Mouse (Mus musculus) limb, embryonic 12.5 days (tissue): ENCODE results near the gene Ttc9c. TPM values are rescaled to one million over a fixed set of nuclear protein-coding genes. Genes with fewer than 3 reads are reported as not detected.

Source experiments
- ATAC-seq: fragments of 200-750 bp; cut with Nextera tagmentation; 2 replicates; pipeline ENCODE4 v1.8.0; 2017; ENCODE audit warnings: low read depth, moderate TSS enrichment; ENCODE audit not compliant: insufficient number of reproducible peaks, insufficient read depth, low FRiP score, low TSS enrichment
- H3K27ac ChIP-seq: fragments of 300-500 bp; sonication (generic); 2 replicates; pipeline ENCODE4 v1.5.1; 2016; ENCODE audit warnings: mild to moderate bottlenecking, moderate library complexity
- H3K27me3 ChIP-seq: fragments of 300-500 bp; sonication (generic); 2 replicates; pipeline ENCODE4 v1.6.1; 2016; ENCODE audit warnings: mild to moderate bottlenecking, moderate library complexity
- H3K36me3 ChIP-seq: fragments of 300-500 bp; sonication (generic); 2 replicates; pipeline ENCODE4 v1.6.1; 2016; ENCODE audit warnings: mild to moderate bottlenecking, moderate library complexity
- H3K4me1 ChIP-seq: fragments of 300-500 bp; sonication (generic); replicated peaks from 2 replicates; pipeline ENCODE4 v1.6.1; 2016
- H3K4me2 ChIP-seq: fragments of 300-500 bp; sonication (generic); 2 replicates; pipeline ENCODE4 v1.6.1; 2016; ENCODE audit warnings: mild to moderate bottlenecking, moderate library complexity
- H3K4me3 ChIP-seq: fragments of 300-500 bp; sonication (generic); replicated peaks from 2 replicates; pipeline ENCODE4 v1.5.1; 2016; ENCODE audit warnings: mild to moderate bottlenecking
- H3K9ac ChIP-seq: fragments of 300-500 bp; sonication (generic); replicated peaks from 2 replicates; pipeline ENCODE4 v1.6.1; 2016; ENCODE audit warnings: mild to moderate bottlenecking, moderate library complexity
- H3K9me3 ChIP-seq: fragments of 300-500 bp; sonication (generic); 2 replicates; pipeline ENCODE4 v1.6.1; 2016; ENCODE audit warnings: mild to moderate bottlenecking, moderate library complexity
- WGBS: fragments of 180-500 bp; shearing (Covaris S2); methylation state at CpG from one replicate; pipeline ENCODE4 v1.1.7; 2016; 5-methylcytosine and 5-hydroxymethylcytosine counted together
- polyA plus RNA-seq: library from polyadenylated mRNA; unstranded; fragments of >200 nt; fragmentation: Nextera tagmentation; extraction: Ambion mirVana; gene quantifications from 2 replicates; pipeline ENCODE4 v1.2.1, GENCODE M21; 2016

Gene Ttc9c
- polyA plus RNA-seq, 1 experiment from 2014 or later, result 77.2 TPM

GRCm38 (mm10) chr19:8802130-8802821 is 16.9 kb downstream of the Ttc9c start, which contains the start of gene Zbtb3:
Zbtb3 (plus strand) TSS chr19:8802555.
- peaks cover 34% of the 10 kb centered on the region for H3K36me3 ChIP-seq
- ATAC-seq, result peak; percentile 96

GRCm38 (mm10) chr19:8798947-8799315 is 20.2 kb downstream of the Ttc9c start:
- Histone ChIP-seq H3K27me3 (no peaks in the 10 kb centered on the region), H3K9me3 (no peaks in the 10 kb centered on the region), H3K9ac (no peak overlapping the region), H3K4me2 (peak overlapping the region; percentile 81), H3K27ac (no peak overlapping the region), H3K36me3 (peaks cover 26% of the 10 kb centered on the region), H3K4me3 (peak overlapping the region; percentile 64; the same call in 1 of the 2 replicates), H3K4me1 (peaks cover 14% of the 10 kb centered on the region)
- ATAC-seq, result no peak

More at GRCm38 (mm10) chr19:8802130-8802821, 16.9 kb downstream of the Ttc9c start, which contains the start of gene Zbtb3:
- no peaks in the 10 kb centered on the region for H3K9me3 ChIP-seq
- peaks cover 11% of the 10 kb centered on the region for H3K4me1 ChIP-seq
- H3K27me3 ChIP-seq, result no peaks in the 10 kb centered on the region
- peak within 1 kb of the TSS; percentile 40; the same call in 1 of the 2 replicates for H3K9ac ChIP-seq
- peak within 1 kb of the TSS; percentile 54 for H3K4me3 ChIP-seq
- H3K27ac ChIP-seq, result peak within 1 kb of the TSS; percentile 81
- H3K4me2 ChIP-seq, result peak within 1 kb of the TSS; percentile 70
- WGBS, result under 1% methylated on average over 30 of the region's 30 CpGs

GRCm38 (mm10) chr19:8798264-8798946 is 20.7 kb downstream of the Ttc9c start, which contains the start of gene Polr2g:
Polr2g (minus strand) TSS chr19:8798577.
- H3K27me3 ChIP-seq, result no peaks in the 10 kb centered on the region
- H3K27ac ChIP-seq, result peak within 1 kb of the TSS; percentile 60
- H3K4me1 ChIP-seq, result peaks cover 14% of the 10 kb centered on the region
- H3K9me3 ChIP-seq, result no peaks in the 10 kb centered on the region
- H3K4me3 ChIP-seq, result peak within 1 kb of the TSS; percentile 64
- H3K4me2 ChIP-seq, result peak within 1 kb of the TSS; percentile 81
- ATAC-seq, result peak; percentile 74
- H3K9ac ChIP-seq, result peak within 1 kb of the TSS; percentile 79
- peaks cover 28% of the 10 kb centered on the region for H3K36me3 ChIP-seq
- 2% methylated on average over 25 of the region's 25 CpGs for WGBS

- Histone ChIP-seq H3K27ac (no peak overlapping the region), H3K9ac (no peak overlapping the region), H3K4me2 (no peak overlapping the region), H3K9me3 (no peaks in the 10 kb centered on the region), H3K4me1 (peaks cover 9% of the 10 kb centered on the region), H3K36me3 (peaks cover 34% of the 10 kb centered on the region), H3K4me3 (no peak overlapping the region), H3K27me3 (no peaks in the 10 kb centered on the region)
- ATAC-seq, result no peak
- WGBS, result 78% methylated on average over 7 of the region's 7 CpGs
Observed at GRCm38 (mm10) chr19:8790171-8790570, 29.0 kb downstream of the Ttc9c start.

GRCm38 (mm10) chr19:8789171-8789570 is 30.0 kb downstream of the Ttc9c start:
- H3K27ac ChIP-seq, result 0 out of 2 replicates have a peak overlapping the region, but pooled peaks have one; percentile 2
- WGBS, result 66% methylated on average over 1 of the region's 1 CpGs
- ATAC-seq, result no peak

GRCm38 (mm10) chr19:8788521-8788920 is 30.6 kb downstream of the Ttc9c start:
- H3K27me3 ChIP-seq, result no peaks in the 10 kb centered on the region
- H3K4me1 ChIP-seq, result peaks cover 10% of the 10 kb centered on the region
- H3K36me3 ChIP-seq, result peaks cover 28% of the 10 kb centered on the region
- ATAC-seq, result no peak
- no peak overlapping the region for H3K9ac ChIP-seq
- no peak overlapping the region for H3K4me2 ChIP-seq
- H3K4me3 ChIP-seq, result no peak overlapping the region
- no peaks in the 10 kb centered on the region for H3K9me3 ChIP-seq
- WGBS, result 23% methylated on average over 3 of the region's 3 CpGs
- no peak overlapping the region for H3K27ac ChIP-seq

More at GRCm38 (mm10) chr19:8789171-8789570, 30.0 kb downstream of the Ttc9c start:
- Histone ChIP-seq H3K4me2 (no peak overlapping the region), H3K27me3 (no peaks in the 10 kb centered on the region), H3K4me1 (peaks cover 10% of the 10 kb centered on the region), H3K9me3 (no peaks in the 10 kb centered on the region), H3K4me3 (no peak overlapping the region), H3K9ac (no peak overlapping the region), H3K36me3 (peaks cover 28% of the 10 kb centered on the region)

- peak within 1 kb of the TSS; percentile 69 for H3K9ac ChIP-seq
- peaks cover 37% of the 10 kb centered on the region for H3K36me3 ChIP-seq
- H3K4me1 ChIP-seq, result peaks cover 10% of the 10 kb centered on the region
- H3K9me3 ChIP-seq, result no peaks in the 10 kb centered on the region
- H3K4me2 ChIP-seq, result peak within 1 kb of the TSS; percentile 70
- H3K27me3 ChIP-seq, result no peaks in the 10 kb centered on the region
- peak within 1 kb of the TSS; percentile 89 for H3K27ac ChIP-seq
- peak within 1 kb of the TSS; percentile 72 for H3K4me3 ChIP-seq
- ATAC-seq, result peak; percentile 98
- 1% methylated on average over 32 of the region's 32 CpGs for WGBS
Observed at GRCm38 (mm10) chr19:8786008-8786781, 32.9 kb downstream of the Ttc9c start, which contains the start of gene Taf6l. Taf6l (minus strand) TSS chr19:8786417.

GRCm38 (mm10) chr19:8774951-8775421 is 44.1 kb downstream of the Ttc9c start:
- Histone ChIP-seq H3K9me3 (no peaks in the 10 kb centered on the region), H3K4me2 (peak overlapping the region; percentile 94), H3K4me1 (peaks cover 32% of the 10 kb centered on the region), H3K27me3 (no peaks in the 10 kb centered on the region), H3K27ac (peak overlapping the region; percentile 99), H3K36me3 (peaks cover 53% of the 10 kb centered on the region), H3K4me3 (peak overlapping the region; percentile 75), H3K9ac (peak overlapping the region; percentile 93)
- 7% methylated on average over 20 of the region's 20 CpGs for WGBS
- peak; percentile 22; the same call in 1 of the 2 replicates for ATAC-seq

- peak within 1 kb of the TSS; percentile 94 for H3K4me2 ChIP-seq
- peak within 1 kb of the TSS; percentile 75 for H3K4me3 ChIP-seq
- no peaks in the 10 kb centered on the region for H3K27me3 ChIP-seq
- 0% methylated on average over 68 of the region's 68 CpGs for WGBS
- H3K4me1 ChIP-seq, result peaks cover 32% of the 10 kb centered on the region
- peaks cover 54% of the 10 kb centered on the region for H3K36me3 ChIP-seq
- H3K9ac ChIP-seq, result peak within 1 kb of the TSS; percentile 93
- ATAC-seq, result peak; percentile 88
- no peaks in the 10 kb centered on the region for H3K9me3 ChIP-seq
- peak within 1 kb of the TSS; percentile 99 for H3K27ac ChIP-seq
Observed at GRCm38 (mm10) chr19:8774086-8774835, 44.9 kb downstream of the Ttc9c start, which contains the start of gene Tmem179b. Tmem179b (minus strand) TSS chr19:8774467.

- WGBS, result 56% methylated on average over 6 of the region's 6 CpGs
- H3K36me3 ChIP-seq, result peaks cover 57% of the 10 kb centered on the region
Observed at GRCm38 (mm10) chr19:8773409-8773808, 45.7 kb downstream of the Ttc9c start.

More at GRCm38 (mm10) chr19:8773409-8773808, 45.7 kb downstream of the Ttc9c start:
- ATAC-seq, result no peak
- Histone ChIP-seq H3K27ac (peak overlapping the region; percentile 99), H3K9ac (peak overlapping the region; percentile 93), H3K4me2 (peak overlapping the region; percentile 94), H3K4me3 (peak overlapping the region; percentile 75), H3K27me3 (no peaks in the 10 kb centered on the region), H3K4me1 (peaks cover 32% of the 10 kb centered on the region), H3K9me3 (no peaks in the 10 kb centered on the region)
